In the genomic region with DNA sequence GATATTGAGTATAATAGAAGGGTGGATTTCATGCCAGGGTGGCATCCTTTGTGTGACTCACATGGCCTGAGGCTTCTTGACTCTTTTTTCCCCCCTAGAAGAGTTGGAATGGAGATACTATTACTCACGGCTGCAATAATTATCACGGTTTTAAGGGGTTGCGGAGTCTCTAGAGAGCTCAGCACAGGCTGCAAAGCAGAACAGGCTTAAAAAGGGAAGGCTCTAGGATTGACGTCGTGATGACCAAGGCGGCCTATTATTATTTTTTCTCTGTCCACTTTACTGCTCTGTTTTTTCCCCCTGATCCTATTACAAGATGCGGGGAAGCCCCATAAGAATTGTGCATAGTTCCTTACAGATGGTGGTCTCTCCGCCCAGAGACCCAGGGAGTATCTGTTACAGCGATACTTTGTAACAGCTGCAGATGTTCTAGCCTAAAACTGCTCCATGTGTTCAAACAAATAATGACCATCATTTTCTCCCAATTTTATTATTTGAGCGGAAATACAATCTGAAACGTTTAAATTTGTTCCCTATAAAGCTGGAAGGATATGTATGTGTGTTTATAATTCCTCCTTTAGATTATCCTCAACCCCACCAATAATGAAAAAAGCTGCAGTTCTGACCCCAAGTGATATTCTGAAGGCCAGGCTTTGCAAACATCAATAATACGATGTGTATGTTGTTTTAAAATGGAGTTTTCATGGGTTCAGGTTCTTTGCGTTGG, we compare ENCODE assay signal across 11 mouse cellular contexts. TPM values are rescaled to one million over a fixed set of nuclear protein-coding genes. Genes with fewer than 3 reads are reported as not detected.
DNase-seq lines count a peak whose midpoint lies in the region; ATAC-seq and TF ChIP-seq lines count a peak whose summit lies in the region.
"Had no signal": no experiment of that assay in that cellular context is flagged by ENCODE, and none has a peak within 500 bp of the region (broad histone marks: within the 10 kb centered on the region; RNA-seq: fewer than 3 reads in every experiment).

No protein-coding gene starts in this region.

- no peak overlapping the region for H3K27ac ChIP-seq in intestine, embryonic 14.5 days (ENCODE audit: low read depth)
- H3K27ac ChIP-seq in intestine, embryonic 16.5 days (ENCODE audit: low read length) = no peak overlapping the region
- no peak overlapping the region for H3K27ac ChIP-seq in embryonic fibroblast, embryonic 13.5 days (ENCODE audit: insufficient read depth, low read length)
- H3K27ac ChIP-seq in midbrain, embryonic 10.5 days (replicated peaks) = no peak overlapping the region; the same call in 1 of the 2 replicates
- H3K27ac ChIP-seq in heart, embryonic 12.5 days (ENCODE audit: poor library complexity, severe bottlenecking) = no peak overlapping the region

- no peak for ATAC-seq in intestine, embryonic 14.5 days (replicated peaks; ENCODE audit: low FRiP score, low TSS enrichment, low read depth)
- ATAC-seq in intestine, embryonic 16.5 days = no peak
- no peak for ATAC-seq in heart, embryonic 12.5 days (ENCODE audit: insufficient number of reproducible peaks, low FRiP score)

- H3K9me3 ChIP-seq in intestine, embryonic 14.5 days (ENCODE audit: control insufficient read depth, low read length) = no peaks in the 10 kb centered on the region
- no peaks in the 10 kb centered on the region for H3K9me3 ChIP-seq in intestine, embryonic 16.5 days (ENCODE audit: control insufficient read depth, low read length)
- no peaks in the 10 kb centered on the region for H3K9me3 ChIP-seq in midbrain, embryonic 10.5 days (replicated peaks)
- no peaks in the 10 kb centered on the region for H3K9me3 ChIP-seq in heart, embryonic 12.5 days (replicated peaks)

- no peak for TF ChIP-seq POLR2A in embryonic fibroblast, embryonic 13.5 days (IDR thresholded peaks at IDR 0.05; ENCODE audit: low read depth, low read length)

- H3K9ac ChIP-seq in intestine, embryonic 14.5 days (ENCODE audit: low read length) = no peak overlapping the region
- H3K9ac ChIP-seq in intestine, embryonic 16.5 days (ENCODE audit: low read depth, low read length) = no peak overlapping the region
- no peak overlapping the region for H3K9ac ChIP-seq in heart, embryonic 12.5 days

- WGBS in intestine, embryonic 14.5 days = 7% methylated on average over 13 of the region's 13 CpGs
- WGBS in intestine, embryonic 16.5 days = 6% methylated on average over 13 of the region's 13 CpGs
- WGBS in midbrain, embryonic 10.5 days = 3% methylated on average over 13 of the region's 13 CpGs
- 9% methylated on average over 13 of the region's 13 CpGs for WGBS in heart, embryonic 12.5 days

- H3K4me2 ChIP-seq in intestine, embryonic 14.5 days (ENCODE audit: low read length) = no peak overlapping the region
- H3K4me2 ChIP-seq in intestine, embryonic 16.5 days (ENCODE audit: low read depth, low read length) = no peak overlapping the region
- H3K4me2 ChIP-seq in heart, embryonic 12.5 days = no peak overlapping the region

- H3K4me3 ChIP-seq in intestine, embryonic 14.5 days (ENCODE audit: low read depth, low read length) = no peak overlapping the region
- H3K4me3 ChIP-seq in intestine, embryonic 16.5 days (ENCODE audit: low read length) = no peak overlapping the region
- H3K4me3 ChIP-seq in embryonic fibroblast, embryonic 13.5 days (ENCODE audit: insufficient read depth, low read length) = peak overlapping the region; percentile 13
- H3K4me3 ChIP-seq in midbrain, embryonic 10.5 days = peak overlapping the region; percentile 63; the same call in 1 of the 2 replicates
- H3K4me3 ChIP-seq in heart, embryonic 12.5 days = no peak overlapping the region

- peaks cover 5% of the 10 kb centered on the region; the same call in 1 of the 2 replicates for H3K4me1 ChIP-seq in intestine, embryonic 14.5 days (replicated peaks; ENCODE audit: control insufficient read depth, insufficient read depth, low read length)
- peaks cover 17% of the 10 kb centered on the region for H3K4me1 ChIP-seq in intestine, embryonic 16.5 days (ENCODE audit: control insufficient read depth, insufficient read depth, low read length)
- no peaks in the 10 kb centered on the region for H3K4me1 ChIP-seq in embryonic fibroblast, embryonic 13.5 days (ENCODE audit: control insufficient read depth, insufficient read depth, low read length)
- peaks cover 46% of the 10 kb centered on the region for H3K4me1 ChIP-seq in midbrain, embryonic 10.5 days
- H3K4me1 ChIP-seq in heart, embryonic 12.5 days (replicated peaks) = peaks cover 19% of the 10 kb centered on the region

- peak; percentile 54 for DNase-seq in intestine, embryonic 14.5 days (ENCODE audit: low spot score)
- peak; percentile 38 for DNase-seq in midbrain, embryonic 10.5 days (ENCODE audit: low spot score)
- DNase-seq in retina, postnatal 1 day = peak; percentile 30
- DNase-seq in urinary bladder, postnatal 14 days (ENCODE audit: low spot score) = no peak
- no peak for DNase-seq in frontal cortex, postnatal 14 days (ENCODE audit: low spot score in 2 of 2)
- DNase-seq: kidney, postnatal 4 days; lung, adult 2 months; thymus, postnatal 25 days had no signal

- peaks cover 100% of the 10 kb centered on the region for H3K27me3 ChIP-seq in intestine, embryonic 14.5 days (replicated peaks; ENCODE audit: control insufficient read depth, insufficient read depth, low read length)
- peaks cover 69% of the 10 kb centered on the region for H3K27me3 ChIP-seq in intestine, embryonic 16.5 days (replicated peaks; ENCODE audit: control insufficient read depth, insufficient read depth, low read length)
- H3K27me3 ChIP-seq in midbrain, embryonic 10.5 days (ENCODE audit: low read depth, poor library complexity, severe bottlenecking) = peaks cover 100% of the 10 kb centered on the region
- H3K27me3 ChIP-seq in heart, embryonic 12.5 days (replicated peaks) = peaks cover 82% of the 10 kb centered on the region

- no peaks in the 10 kb centered on the region for H3K36me3 ChIP-seq in intestine, embryonic 14.5 days (ENCODE audit: control insufficient read depth, insufficient read depth, low read length)
- H3K36me3 ChIP-seq in intestine, embryonic 16.5 days (ENCODE audit: control insufficient read depth, insufficient read depth, low read length) = no peaks in the 10 kb centered on the region
- H3K36me3 ChIP-seq in midbrain, embryonic 10.5 days = no peaks in the 10 kb centered on the region
- no peaks in the 10 kb centered on the region for H3K36me3 ChIP-seq in heart, embryonic 12.5 days

- TF ChIP-seq CTCF in embryonic fibroblast, embryonic 13.5 days (IDR thresholded peaks at IDR 0.05; ENCODE audit: borderline replicate concordance, insufficient read depth, low read length) = no peak

RNA-seq across cellular contexts. Expression of a gene that starts 4.1 kb away (rescaled TPM):
- polyA plus RNA-seq in intestine, embryonic 14.5 days (2014; fragmentation: Nextera tagmentation; extraction: Ambion mirVana) = 32.7 and 36.0 TPM in 2 replicates
- 18.9 and 21.1 TPM in 2 replicates for polyA plus RNA-seq in intestine, embryonic 16.5 days (2015; fragmentation: Nextera tagmentation; extraction: Ambion mirVana)
- polyA plus RNA-seq in embryonic fibroblast, embryonic 13.5 days (2011; ENCODE audit: insufficient read length, low read depth, missing spikeins) = 36.5 and 44.9 TPM in 2 replicates
- 42.2 and 42.7 TPM in 2 replicates for polyA plus RNA-seq in midbrain, embryonic 10.5 days (2016; fragmentation: Nextera tagmentation; extraction: Ambion mirVana)
- polyA plus RNA-seq in heart, embryonic 12.5 days (2016; fragmentation: Nextera tagmentation; extraction: Ambion mirVana) = 26.3 and 29.4 TPM in 2 replicates

RNA-seq across cellular contexts. Expression of a gene that starts 4.5 kb away (rescaled TPM):
- 0.16 TPM in 1 of 2 replicates, not detected in the other for polyA plus RNA-seq in intestine, embryonic 14.5 days (2014; fragmentation: Nextera tagmentation; extraction: Ambion mirVana)
- polyA plus RNA-seq in intestine, embryonic 16.5 days (2015; fragmentation: Nextera tagmentation; extraction: Ambion mirVana) = 0.12 and 0.16 TPM in 2 replicates
- 22.3 and 46.0 TPM in 2 replicates for polyA plus RNA-seq in embryonic fibroblast, embryonic 13.5 days (2011; ENCODE audit: insufficient read length, low read depth, missing spikeins)
- 10.5 and 20.0 TPM in 2 replicates for polyA plus RNA-seq in midbrain, embryonic 10.5 days (2016; fragmentation: Nextera tagmentation; extraction: Ambion mirVana)
- polyA plus RNA-seq in heart, embryonic 12.5 days (2016; fragmentation: Nextera tagmentation; extraction: Ambion mirVana) = 5.1 and 6.3 TPM in 2 replicates

Comparison
In these comparisons a context has a peak if more than half of its experiments do, and no peak if none do; other contexts are left out.
1. DNase-seq: peak in intestine, embryonic 14.5 days (single experiment), midbrain, embryonic 10.5 days (single experiment) and retina, postnatal 1 day (single experiment); none in urinary bladder, postnatal 14 days (single experiment) and frontal cortex, postnatal 14 days (0 of 2).
2. H3K4me3 ChIP-seq: peak in embryonic fibroblast, embryonic 13.5 days (single experiment) and midbrain, embryonic 10.5 days (single experiment); none in intestine, embryonic 14.5 days (single experiment), intestine, embryonic 16.5 days (single experiment) and heart, embryonic 12.5 days (single experiment).